ENCODE assay signal across 8 mouse cellular contexts in genomic region chr13:23395301-23396245, GRCm38 (mm10). TPM values are rescaled to one million over a fixed set of nuclear protein-coding genes. Genes with fewer than 3 reads are reported as not detected.
A peak's percentile ranks its signal among the peaks of the same experiment; 100 is the strongest.
DNase-seq lines count a peak whose midpoint lies in the region; ATAC-seq lines count a peak whose summit lies in the region.

No protein-coding gene starts in this region.

- ATAC-seq in liver, embryonic 11.5 days (replicated peaks; ENCODE audit: low FRiP score) = no peak
- no peak for ATAC-seq in neural tube, embryonic 11.5 days (ENCODE audit: insufficient read depth, low FRiP score, low TSS enrichment)

- 3% methylated on average over 43 of the region's 43 CpGs for WGBS in liver, embryonic 11.5 days
- 4% methylated on average over 43 of the region's 43 CpGs for WGBS in neural tube, embryonic 11.5 days

- peak overlapping the region; percentile 50 for H3K9ac ChIP-seq in liver, embryonic 11.5 days (ENCODE audit: low read depth, low read length)
- peak overlapping the region; percentile 49; the same call in 1 of the 2 replicates for H3K9ac ChIP-seq in neural tube, embryonic 11.5 days (ENCODE audit: low read length)

- H3K4me3 ChIP-seq in liver, embryonic 11.5 days (ENCODE audit: low read depth, low read length) = peak overlapping the region; percentile 67
- peak overlapping the region; percentile 47 for H3K4me3 ChIP-seq in neural tube, embryonic 11.5 days (ENCODE audit: low read depth, low read length)

- H3K27ac ChIP-seq in liver, embryonic 11.5 days (ENCODE audit: low read depth, low read length) = no peak overlapping the region
- no peak overlapping the region for H3K27ac ChIP-seq in neural tube, embryonic 11.5 days (ENCODE audit: low read depth, low read length)

- intact Hi-C loops in gastrocnemius, postnatal 36 days (cut with DNase I) = no loop called here

- no peaks in the 10 kb centered on the region for H3K9me3 ChIP-seq in liver, embryonic 11.5 days (ENCODE audit: control insufficient read depth, low read length)
- no peaks in the 10 kb centered on the region for H3K9me3 ChIP-seq in neural tube, embryonic 11.5 days (ENCODE audit: control insufficient read depth, low read length)

- no peaks in the 10 kb centered on the region for H3K36me3 ChIP-seq in liver, embryonic 11.5 days (ENCODE audit: control insufficient read depth, insufficient read depth, low read length)
- no peaks in the 10 kb centered on the region for H3K36me3 ChIP-seq in neural tube, embryonic 11.5 days (ENCODE audit: control insufficient read depth, insufficient read depth, low read length)

- H3K4me1 ChIP-seq in liver, embryonic 11.5 days (replicated peaks; ENCODE audit: control insufficient read depth, insufficient read depth, low read length) = no peaks in the 10 kb centered on the region; the same call in 1 of the 2 replicates
- H3K4me1 ChIP-seq in neural tube, embryonic 11.5 days (ENCODE audit: control insufficient read depth, insufficient read depth, low read length) = no peaks in the 10 kb centered on the region

- H3K4me2 ChIP-seq in liver, embryonic 11.5 days = peak overlapping the region; percentile 96
- peak overlapping the region; percentile 78 for H3K4me2 ChIP-seq in neural tube, embryonic 11.5 days (ENCODE audit: low read depth)

- H3K27me3 ChIP-seq in liver, embryonic 11.5 days (replicated peaks; ENCODE audit: control insufficient read depth, insufficient read depth, low read length) = peaks cover 27% of the 10 kb centered on the region
- peaks cover 19% of the 10 kb centered on the region for H3K27me3 ChIP-seq in neural tube, embryonic 11.5 days (ENCODE audit: control insufficient read depth, insufficient read depth, low read length)

- peak; percentile 61 for DNase-seq in liver, embryonic 11.5 days (ENCODE audit: low spot score)
- DNase-seq in liver = no peak
- DNase-seq in embryo, embryonic 9.5 days (ENCODE audit: extremely low spot score) = peak; percentile 54
- DNase-seq in induced T-regulatory cell, adult 2 months (ENCODE audit: low read depth) = peak; percentile 52
- DNase-seq in neural tube, embryonic 11.5 days (ENCODE audit: low spot score) = peak; percentile 56
- DNase-seq in thymus, postnatal 36 days = no peak
- no peak for DNase-seq in cerebellum, postnatal 25 days
- no peak for DNase-seq in gastrocnemius, postnatal 36 days

RNA-seq across cellular contexts. Expression of gene Zfp322a, which starts 26.6 kb away (rescaled TPM):
- 36.4 and 37.0 TPM in 2 replicates for polyA plus RNA-seq in liver, embryonic 11.5 days (2014; fragmentation: Nextera tagmentation; extraction: Ambion mirVana)
- 62.0 and 62.7 TPM in 2 replicates for polyA plus RNA-seq in neural tube, embryonic 11.5 days (2014; fragmentation: Nextera tagmentation; extraction: Ambion mirVana)
- total RNA-seq in gastrocnemius, postnatal 36 days (2021) = 10 to 100 TPM in 1 of 2 experiments, 1 to 10 TPM in 1; 8.4 to 11.1 TPM

RNA-seq across cellular contexts. Expression of gene Abt1, which starts 28.1 kb away (rescaled TPM):
- polyA plus RNA-seq in liver, embryonic 11.5 days (2014; fragmentation: Nextera tagmentation; extraction: Ambion mirVana) = 13.1 and 13.4 TPM in 2 replicates
- polyA plus RNA-seq in neural tube, embryonic 11.5 days (2014; fragmentation: Nextera tagmentation; extraction: Ambion mirVana) = 13.3 and 13.7 TPM in 2 replicates
- total RNA-seq in gastrocnemius, postnatal 36 days (2021) = 1 to 10 TPM; 3.2 to 3.3 TPM

Comparison
In these comparisons a context has a peak if more than half of its experiments do, and no peak if none do; other contexts are left out.
1. DNase-seq: peak in liver, embryonic 11.5 days (single experiment), embryo, embryonic 9.5 days (single experiment), induced T-regulatory cell, adult 2 months (single experiment) and neural tube, embryonic 11.5 days (single experiment); none in liver (single experiment), thymus, postnatal 36 days (0 of 2), cerebellum, postnatal 25 days (0 of 2) and gastrocnemius, postnatal 36 days (0 of 2).